Mouse (Mus musculus) ovary, adult 10 weeks (tissue): ENCODE results near the gene Dpt. TPM values are rescaled to one million over a fixed set of nuclear protein-coding genes. Genes with fewer than 3 reads are reported as not detected.

Experiments
- polyA plus RNA-seq: library from polyadenylated mRNA; stranded (reverse); fragments of 350-450 nt; fragmentation: Illumina TruSeq; extraction: RNeasy Lipid Tissue Mini Kit (QIAGEN cat#74804); gene quantifications from one replicate; pipeline ENCODE4 v1.2.3, GENCODE M21; 2014

The Dpt gene
- polyA plus RNA-seq = 109 TPM

GRCm38 (mm10) chr1:164796471-164796870, at the start of gene Dpt:
Gene Dpt, plus strand, starts transcription at chr1:164796644.

Other genes with a start within 250 kb of the Dpt start
- not detected for gene Xcl1, start 138.9 kb downstream of the Dpt start, polyA plus RNA-seq